Mouse (Mus musculus): Measurements from ENCODE around the gene Clint1.

Clint1 gene

GRCm38 (mm10) chr11:45885606-45886230 is 33.9 kb downstream of the Clint1 start:
- DNase-seq = no peak

DNA sequence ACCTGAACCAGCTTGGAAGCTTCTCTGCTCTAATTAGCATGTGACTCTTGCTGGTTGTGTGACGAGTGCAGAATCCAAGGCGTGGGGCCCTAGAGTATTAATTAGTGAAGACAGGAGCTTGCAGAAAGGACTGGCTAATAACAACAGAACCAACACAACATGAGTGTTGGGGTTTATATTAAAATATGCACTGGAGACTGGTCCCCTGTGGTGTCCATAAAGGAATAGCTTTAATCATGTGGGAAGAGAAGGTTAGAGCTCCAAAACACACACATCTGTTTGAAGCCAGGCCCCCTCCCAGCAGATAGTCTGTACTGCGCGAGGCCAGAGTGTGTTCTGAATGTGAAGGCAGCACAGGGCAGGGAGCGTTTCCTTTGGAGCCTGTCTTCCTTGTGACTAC is 34.7 kb downstream of the Clint1 start:
- DNase-seq = no peak

DNA sequence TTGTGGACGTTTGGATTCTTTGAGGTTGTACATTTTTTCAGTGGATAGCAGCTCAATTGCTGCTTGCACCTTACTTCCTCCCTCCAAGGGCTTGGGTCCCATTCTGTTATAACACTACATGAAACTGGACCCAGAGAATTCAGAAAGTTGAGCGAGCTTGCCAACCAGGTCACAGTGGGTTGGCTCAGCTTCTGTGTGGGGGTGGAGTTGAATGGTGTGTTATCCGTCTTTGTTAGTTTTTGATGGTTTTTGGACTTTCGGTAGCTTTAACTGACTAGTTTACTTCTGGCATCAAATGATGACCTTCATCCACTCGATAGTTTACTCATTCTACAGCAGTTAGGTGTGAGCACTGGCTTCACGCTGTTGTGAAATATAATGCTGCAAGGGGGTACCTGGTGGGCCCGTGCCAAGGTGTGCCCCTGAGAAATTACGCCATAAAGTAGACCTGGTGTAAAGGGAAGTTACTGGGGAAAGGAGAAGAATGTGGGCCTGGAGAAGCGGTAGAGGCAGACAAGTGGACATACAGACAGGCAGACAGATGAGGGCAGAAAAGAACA is 36.7 kb downstream of the Clint1 start:
- DNase-seq = no peak

GRCm38 (mm10) chr11:45889981-45890380 is 38.1 kb downstream of the Clint1 start:
- no peak for DNase-seq

GRCm38 (mm10) chr11:45890423-45890822 is 38.6 kb downstream of the Clint1 start:
- DNase-seq = no peak

DNA sequence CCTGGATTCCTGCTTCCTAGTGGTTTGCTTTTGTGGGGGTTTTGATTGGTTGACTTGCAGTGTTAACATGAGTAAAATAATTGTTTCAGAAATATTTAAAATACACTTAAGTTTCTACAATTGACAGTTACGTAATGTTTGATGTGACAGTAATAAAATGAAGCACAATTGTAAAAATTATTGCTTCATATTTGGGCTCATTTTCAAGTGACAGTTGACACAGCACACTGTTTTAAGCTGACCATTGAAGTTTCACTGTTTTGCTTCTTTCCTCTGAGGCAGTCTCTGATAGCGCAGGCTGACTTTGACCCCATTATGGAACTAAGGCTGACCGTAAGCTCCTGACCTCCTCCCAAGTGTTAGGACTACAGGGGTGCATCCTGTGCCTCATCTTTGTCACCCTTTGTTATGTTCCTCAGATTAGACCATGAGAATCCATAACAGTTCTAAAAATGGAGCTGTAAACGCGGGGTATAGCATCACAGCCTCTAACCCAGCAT is 41.1 kb downstream of the Clint1 start:
- no peak for DNase-seq

GRCm38 (mm10) chr11:45897392-45897791 is 45.5 kb downstream of the Clint1 start:
- DNase-seq = no peak

- DNase-seq = no peak
Observed at GRCm38 (mm10) chr11:45900233-45901015, 48.6 kb downstream of the Clint1 start.

DNA sequence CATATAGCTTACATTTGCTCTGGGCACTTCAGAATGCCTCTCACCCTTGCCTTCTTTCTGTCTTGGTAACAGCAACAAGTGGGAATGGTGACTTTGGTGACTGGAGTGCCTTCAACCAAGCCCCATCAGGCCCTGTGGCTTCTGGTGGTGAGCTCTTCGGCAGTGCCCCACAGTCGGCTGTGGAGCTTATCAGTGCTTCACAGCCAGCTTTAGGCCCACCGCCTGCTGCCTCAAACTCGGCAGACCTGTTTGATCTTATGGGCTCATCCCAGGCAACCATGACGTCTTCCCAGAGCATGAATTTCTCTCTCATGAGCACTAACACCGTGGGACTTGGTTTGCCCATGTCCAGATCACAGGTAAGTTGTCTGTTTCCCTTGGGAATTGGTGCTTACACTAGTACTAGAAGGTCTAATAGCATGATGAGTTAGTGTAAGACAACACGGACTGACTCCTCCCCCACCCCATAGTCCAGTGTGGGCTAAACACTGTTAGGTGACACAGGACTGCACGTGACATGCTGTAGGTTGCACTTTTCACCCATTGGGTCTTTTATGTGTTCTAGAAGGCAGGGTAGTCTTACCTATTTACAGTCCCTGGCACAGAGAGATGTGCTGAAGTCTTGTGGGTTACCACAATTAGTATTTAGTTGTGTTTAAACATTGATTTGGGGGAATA is 54.4 kb downstream of the Clint1 start:
- no peak for DNase-seq

DNA sequence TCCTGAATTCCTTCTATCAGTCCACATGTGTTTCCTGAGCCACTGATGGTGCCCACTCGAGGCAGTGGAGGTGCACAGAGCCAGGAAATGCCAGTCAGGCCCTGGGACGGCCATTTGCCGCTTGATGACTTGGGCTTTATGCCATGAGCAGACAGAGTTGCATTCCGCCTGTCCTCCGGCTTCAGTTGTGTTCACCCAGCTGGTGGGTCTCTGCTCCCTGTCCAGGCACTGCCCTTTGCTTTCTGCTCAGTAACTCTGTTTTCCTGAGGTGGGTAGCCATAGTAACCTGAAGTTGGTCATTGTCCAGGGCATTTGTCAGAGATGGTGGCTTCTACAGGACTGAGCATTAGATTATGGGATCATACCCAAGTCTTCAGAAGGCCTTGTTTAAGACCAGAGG is 55.5 kb downstream of the Clint1 start:
- DNase-seq = no peak

GRCm38 (mm10) chr11:45908070-45908469 is 56.2 kb downstream of the Clint1 start:
- DNase-seq = no peak

- no peak for DNase-seq
Observed at GRCm38 (mm10) chr11:45908894-45909293, 57.0 kb downstream of the Clint1 start.

DNA sequence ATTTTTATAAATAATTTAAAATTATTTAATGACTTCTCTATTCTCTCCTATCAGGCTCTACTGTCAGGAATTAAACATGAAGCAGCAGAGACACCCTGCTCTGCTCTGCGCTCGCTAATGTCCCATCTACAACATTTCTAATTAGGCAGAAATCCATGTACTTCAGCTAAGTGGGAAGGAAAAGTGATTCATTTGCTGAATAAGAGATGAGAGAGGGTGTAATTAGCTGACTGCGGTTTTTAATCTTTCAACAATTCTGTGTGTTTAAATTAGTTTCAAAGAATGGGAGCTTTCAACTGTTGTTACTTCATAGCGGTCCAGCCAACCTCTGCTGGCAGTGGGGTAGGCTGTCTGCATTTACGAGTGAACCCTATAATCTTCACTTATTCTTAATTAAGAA is 58.9 kb downstream of the Clint1 start:
- DNase-seq = no peak

DNA sequence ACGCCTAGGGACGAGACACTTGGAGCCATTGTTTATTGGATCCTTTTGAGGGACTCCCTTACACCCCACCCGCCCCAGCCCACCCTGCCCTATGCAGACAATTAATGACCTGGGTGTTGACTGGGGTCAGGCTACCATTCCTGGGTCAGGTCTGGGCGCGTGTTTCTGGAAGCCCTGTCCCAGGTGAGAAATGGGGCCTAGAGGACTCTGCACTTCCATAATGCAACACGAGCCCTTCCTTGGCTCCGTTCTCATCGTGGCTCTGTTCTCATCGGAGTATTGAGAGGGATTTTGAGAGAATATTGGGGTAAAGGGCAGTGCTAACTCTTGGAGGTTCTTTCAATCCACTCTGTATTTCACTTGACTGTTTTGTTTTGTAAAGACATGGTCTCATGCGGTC is 64.3 kb downstream of the Clint1 start:
- DNase-seq = no peak

GRCm38 (mm10) chr11:45918018-45918417 is 66.2 kb downstream of the Clint1 start:
- no peak for DNase-seq

DNA sequence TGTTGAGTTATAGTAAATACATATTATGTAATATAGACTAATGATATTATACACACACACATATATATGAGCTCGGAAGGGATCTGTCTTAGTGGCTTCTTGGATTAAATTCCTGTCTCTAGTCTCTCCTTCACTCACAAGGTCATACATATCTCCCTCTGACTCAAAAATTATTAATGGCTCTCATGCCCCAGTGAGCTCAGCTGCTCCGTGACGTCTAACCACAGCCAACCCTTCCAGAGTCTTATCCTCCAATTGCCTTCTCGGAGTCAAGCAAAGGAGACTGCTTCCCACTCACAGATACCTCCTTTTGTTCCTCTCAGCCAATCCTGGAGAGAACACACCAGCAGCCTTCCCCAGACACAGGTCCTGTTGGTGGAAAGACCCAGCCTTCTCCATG is 67.0 kb downstream of the Clint1 start:
- no peak for DNase-seq

- DNase-seq = no peak
Observed at GRCm38 (mm10) chr11:45921026-45921425, 69.2 kb downstream of the Clint1 start.

GRCm38 (mm10) chr11:45921480-45921898 is 69.6 kb downstream of the Clint1 start:
- no peak for DNase-seq

- no peak for DNase-seq
Observed at GRCm38 (mm10) chr11:45925436-45925835, 73.6 kb downstream of the Clint1 start.

- DNase-seq = peak; percentile 77 to 79
Observed at GRCm38 (mm10) chr11:45926640-45927082, 74.8 kb downstream of the Clint1 start.

GRCm38 (mm10) chr11:45927456-45927855 is 75.6 kb downstream of the Clint1 start:
- DNase-seq = no peak

- DNase-seq = no peak
Observed at GRCm38 (mm10) chr11:45929541-45929940, 77.7 kb downstream of the Clint1 start.

DNA sequence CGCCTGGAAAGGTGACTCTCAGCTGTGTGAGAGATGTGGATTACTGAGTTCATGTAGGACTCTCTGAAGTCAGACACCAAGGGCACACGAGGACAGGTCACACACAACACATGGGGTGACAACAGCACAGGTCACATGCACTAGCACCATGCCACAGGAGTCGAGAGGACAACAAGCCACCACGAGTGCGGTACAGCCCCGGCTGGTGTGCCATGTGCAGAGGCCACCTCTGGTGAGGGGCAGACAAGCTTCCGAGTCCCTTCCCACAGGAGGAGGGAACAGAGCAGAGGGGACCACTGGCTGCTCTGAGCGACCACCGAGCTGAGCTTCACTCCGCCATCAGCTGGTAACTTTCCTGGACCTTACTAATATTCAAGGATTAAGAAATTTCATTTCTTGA is 80.9 kb downstream of the Clint1 start:
- no peak for DNase-seq

Measured in kidney, postnatal 25 days (tissue).